Mouse (Mus musculus) left cerebral cortex, postnatal 36 days (tissue): ENCODE data around the gene Cln3. TPM values are rescaled to one million over a fixed set of nuclear protein-coding genes. Genes with fewer than 3 reads are reported as not detected.

Experiments used
- DNase-seq, 2 experiments: peaks; one replicate each; pipeline ENCODE4 v3.0.0; 2021 to 2022; ENCODE audit warnings: low spot score in 2 of 2, mixed read lengths in 1 of 2
- intact Hi-C: fragments of 180-260 bp; cut with DNase I; formaldehyde crosslinking; loops from one replicate; pipeline ENCODE4 v1.15.1; 2025
- total RNA-seq, 2 experiments: library from RNA; stranded (reverse); gene quantifications; 2 replicates each; pipeline ENCODE4 v1.2.3; 2021

Cln3 gene
- total RNA-seq, result 10 to 100 TPM; 27.4 to 35.8 TPM

DNA sequence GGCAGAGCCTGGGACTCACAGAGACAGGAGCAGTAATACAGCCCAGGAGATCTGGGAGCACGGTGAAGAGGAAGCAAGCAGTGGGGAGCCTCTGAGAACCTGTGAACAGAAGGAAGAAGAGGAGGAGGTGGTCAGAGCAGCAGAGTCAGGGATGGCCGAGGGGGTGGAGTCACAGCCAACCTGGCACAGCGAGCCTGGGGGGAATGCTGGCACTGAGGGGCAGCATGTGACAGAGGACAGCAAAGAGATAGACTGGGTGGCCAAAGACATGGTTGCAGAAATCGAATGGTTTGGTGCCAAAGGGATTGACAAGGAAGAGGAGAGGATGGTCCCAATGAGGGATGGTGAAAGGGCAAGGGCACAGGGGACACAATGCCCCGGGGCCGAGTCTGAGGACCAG lies at the start of gene Cln3:
Cln3 (minus strand) TSS at position 101 of the 400 bp plus-strand sequence.
- intact Hi-C loops, result loop anchor here (2.0 kb wide), 1 partner anchor 51 kb away; no protein-coding TSS in a partner anchor
- DNase-seq, result no peak

DNA sequence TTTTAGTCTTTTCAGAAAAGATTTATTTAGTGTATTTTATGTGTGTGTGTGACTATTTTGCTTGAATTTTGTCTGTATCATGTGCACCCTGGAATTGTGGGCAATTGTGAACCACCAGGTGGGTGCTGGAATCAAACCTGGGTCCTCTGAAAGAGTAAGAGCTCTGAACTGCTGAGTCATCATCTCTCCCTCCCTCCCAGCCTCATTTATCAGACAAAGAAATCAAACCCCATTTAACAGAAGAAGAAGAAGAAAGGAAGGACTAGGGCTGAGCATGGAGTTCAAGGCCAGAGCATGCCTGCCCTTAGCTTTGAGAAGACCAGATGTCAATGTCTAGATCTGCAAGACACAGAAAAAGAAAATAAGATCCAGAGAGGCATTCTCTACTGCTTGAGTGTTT lies 49.8 kb upstream of the Cln3 start:
- intact Hi-C loops, result no loop called here
- no peak for DNase-seq

DNA sequence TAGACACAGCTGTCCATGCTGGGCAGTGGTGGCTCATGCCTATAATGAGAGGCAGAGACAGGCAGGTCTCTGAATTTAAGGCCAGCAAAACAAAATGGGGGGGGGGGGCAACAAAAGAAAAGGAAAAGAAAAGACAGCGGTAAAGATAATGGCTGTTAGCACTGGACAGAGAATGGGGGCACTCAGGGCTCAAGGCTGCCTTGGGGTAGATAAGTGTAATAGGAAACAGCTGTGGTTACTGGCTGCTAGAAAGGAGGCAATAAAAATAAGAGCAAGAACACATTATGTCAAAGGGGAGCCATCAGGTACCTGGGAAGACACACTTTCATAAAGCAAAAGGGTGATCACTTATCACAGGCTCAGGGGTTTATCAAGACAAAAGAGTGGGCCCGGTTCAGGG lies 46.9 kb upstream of the Cln3 start:
- no peak for DNase-seq
- intact Hi-C loops, result no loop called here

DNA sequence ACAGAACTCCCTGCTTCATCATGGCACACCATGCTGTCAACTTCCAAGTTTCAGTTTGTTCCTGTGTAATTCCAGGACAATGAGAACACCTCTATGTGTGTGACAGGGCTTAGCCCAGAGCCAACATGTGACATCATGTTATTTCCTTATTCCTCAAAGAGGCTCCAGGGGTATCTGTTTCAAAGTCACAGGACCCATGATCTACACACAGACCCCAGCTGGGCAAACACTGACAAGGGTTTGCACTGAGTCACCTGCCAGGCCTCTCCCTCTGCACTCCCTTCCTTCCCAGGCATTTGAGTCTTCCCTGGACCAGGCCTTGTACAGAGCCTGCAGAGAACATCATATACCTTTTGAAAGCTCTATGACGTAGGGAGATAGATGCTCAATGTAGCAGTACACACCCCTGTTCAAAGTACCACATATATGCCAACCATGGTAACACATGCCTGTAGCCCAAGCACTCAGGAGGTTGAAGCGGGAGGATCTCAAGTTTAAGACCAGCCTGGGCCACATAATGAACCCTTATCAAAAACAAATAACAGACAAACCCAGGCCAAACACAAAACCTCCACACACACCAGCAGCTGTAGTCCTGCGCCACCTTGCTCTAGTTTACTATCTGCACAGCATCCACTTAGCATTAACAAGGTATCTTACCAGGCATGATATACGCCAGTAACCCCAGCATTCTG lies 45.4 kb upstream of the Cln3 start, which contains the start of gene Nupr1:
Nupr1 (minus strand) TSS at position 38 of the 695 bp plus-strand sequence.
- no peak for DNase-seq
- intact Hi-C loops, result no loop called here

DNA sequence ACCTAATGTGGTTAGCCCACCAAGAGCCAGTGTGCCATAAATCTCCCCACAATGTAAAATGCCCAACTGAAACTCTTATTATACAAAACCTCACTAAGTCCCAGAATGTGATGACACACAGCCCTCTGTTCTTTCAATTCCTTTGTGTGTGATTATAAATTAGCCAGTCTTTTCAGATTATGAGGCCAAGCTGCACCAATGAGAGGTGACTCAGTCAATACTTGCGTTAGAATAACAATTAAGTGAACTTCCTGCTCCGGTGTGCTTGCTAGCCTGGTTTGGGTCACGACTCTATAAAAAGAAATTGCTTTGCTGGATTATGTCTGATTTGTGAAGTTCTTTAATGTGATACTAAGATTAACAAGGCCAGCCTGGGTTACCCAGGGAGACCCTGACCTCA lies 44.3 kb upstream of the Cln3 start:
- no peak for DNase-seq
- intact Hi-C loops, result no loop called here

DNA sequence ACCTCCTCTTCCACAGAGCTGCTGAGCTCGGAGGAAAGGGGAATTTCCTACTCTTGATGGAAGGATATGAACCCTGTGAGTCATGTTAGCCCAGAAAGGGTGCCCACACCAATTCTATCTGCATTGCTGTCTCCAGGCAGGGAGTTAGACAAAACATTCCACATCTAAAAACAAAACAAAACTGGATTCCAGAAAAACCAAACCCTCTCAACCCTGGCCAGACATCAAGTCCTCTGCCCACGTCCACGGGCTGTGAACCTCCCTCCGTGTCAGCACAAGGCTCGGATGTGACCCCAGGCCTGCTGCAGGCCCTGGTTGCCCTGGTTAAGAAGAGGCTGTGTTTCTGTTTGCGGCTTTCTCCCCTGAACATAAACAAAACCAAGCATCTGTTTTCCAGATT lies 42.5 kb upstream of the Cln3 start:
- intact Hi-C loops, result no loop called here
- DNase-seq, result no peak

DNA sequence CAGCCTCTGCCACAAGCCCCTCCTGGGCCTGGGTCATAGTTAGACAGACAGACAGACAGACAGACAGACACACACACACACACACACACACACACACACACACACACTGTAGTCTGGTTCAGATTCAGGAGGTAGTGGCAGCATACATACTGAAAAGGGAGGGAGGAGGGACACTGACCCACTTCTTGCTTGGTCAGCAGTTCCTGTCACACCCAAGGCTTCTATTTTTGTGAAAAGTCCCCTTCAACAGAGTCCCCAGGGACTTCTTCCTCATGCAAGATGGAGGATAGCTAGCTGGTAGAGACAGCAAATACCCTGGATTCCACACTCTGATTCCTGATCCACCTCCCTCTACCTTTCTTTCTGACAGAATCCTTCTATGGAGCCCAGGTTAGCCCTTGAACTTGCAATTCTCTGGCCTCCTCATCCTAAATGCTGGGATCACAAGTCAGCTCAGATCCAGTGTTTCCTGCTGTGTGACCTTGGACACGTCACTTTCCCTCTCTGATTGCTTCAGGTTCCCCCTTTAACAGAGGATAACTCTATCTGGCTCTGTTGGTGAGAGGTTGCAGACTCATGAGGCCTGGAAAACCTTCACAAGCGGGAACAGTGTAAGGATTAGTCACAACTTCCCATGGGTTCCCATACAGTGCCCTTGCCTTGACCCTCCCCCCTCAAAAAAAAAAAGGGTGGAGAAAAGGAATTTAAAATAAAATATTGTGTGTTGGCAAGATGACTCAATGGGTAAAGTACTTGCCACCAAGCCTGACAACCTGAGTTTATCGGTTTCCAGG lies 40.4 kb upstream of the Cln3 start:
- no peak for DNase-seq
- intact Hi-C loops, result no loop called here

DNA sequence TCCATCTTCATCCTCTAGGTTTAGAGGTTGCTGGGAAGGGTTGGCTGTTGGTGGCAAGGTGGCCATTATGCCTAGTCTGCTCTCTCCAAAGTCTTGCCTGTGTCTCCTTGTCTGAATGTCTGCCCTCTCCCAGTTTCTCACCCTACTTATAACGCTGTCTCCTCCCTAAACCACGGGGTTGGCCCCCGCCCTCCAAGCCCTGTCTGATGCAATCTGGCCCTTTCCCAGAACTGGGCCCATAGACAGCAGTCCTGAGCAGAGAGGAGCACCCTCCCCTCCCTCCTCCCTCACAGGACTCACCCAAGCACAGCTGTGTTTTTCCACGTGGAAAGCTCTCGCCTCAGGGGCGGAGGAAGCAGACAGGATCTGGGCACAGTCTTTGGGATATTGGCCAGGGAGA lies 39.8 kb upstream of the Cln3 start:
- intact Hi-C loops, result no loop called here
- peak; percentile 7 to 36 for DNase-seq

DNA sequence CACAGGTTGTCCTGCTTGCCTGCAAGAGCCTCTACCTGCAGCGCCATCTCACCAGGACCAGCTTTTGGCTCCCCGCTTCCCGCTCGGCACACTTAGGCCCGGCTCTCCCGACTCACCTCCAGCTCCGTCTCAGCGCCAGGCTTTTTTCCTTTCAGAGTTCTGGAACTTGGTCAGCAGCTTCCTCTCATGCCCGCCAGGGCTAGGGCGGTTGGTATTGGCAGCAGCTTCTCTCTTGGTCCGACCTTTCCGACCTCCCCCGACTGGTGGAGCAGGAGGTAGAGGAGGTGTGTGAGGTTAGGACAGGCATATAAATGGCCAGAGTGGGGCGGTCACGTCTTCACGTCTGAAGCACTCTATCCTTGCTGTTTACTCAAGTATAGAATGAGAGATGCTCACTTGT lies 39.2 kb upstream of the Cln3 start:
- no peak for DNase-seq
- intact Hi-C loops, result no loop called here

DNA sequence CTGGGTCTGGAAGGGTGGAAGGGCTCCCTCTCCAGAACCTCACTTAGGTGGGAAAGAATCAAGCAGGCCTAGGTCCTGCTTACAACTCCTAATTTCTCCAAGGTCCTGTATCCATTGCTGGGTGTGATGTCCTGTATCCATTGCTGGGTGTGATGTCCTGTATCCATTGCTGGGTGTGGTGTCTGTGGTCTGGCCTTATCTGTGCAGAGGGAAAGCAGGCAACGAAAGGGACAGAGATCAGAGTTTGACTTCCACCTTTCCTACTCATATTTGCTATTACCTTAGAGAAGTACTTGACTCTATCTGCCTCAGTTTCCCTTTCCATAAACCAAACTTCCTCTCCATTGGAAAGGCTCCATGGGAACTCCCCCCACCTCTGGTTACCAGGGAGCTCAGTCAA lies 37.8 kb upstream of the Cln3 start:
- intact Hi-C loops, result no loop called here

DNA sequence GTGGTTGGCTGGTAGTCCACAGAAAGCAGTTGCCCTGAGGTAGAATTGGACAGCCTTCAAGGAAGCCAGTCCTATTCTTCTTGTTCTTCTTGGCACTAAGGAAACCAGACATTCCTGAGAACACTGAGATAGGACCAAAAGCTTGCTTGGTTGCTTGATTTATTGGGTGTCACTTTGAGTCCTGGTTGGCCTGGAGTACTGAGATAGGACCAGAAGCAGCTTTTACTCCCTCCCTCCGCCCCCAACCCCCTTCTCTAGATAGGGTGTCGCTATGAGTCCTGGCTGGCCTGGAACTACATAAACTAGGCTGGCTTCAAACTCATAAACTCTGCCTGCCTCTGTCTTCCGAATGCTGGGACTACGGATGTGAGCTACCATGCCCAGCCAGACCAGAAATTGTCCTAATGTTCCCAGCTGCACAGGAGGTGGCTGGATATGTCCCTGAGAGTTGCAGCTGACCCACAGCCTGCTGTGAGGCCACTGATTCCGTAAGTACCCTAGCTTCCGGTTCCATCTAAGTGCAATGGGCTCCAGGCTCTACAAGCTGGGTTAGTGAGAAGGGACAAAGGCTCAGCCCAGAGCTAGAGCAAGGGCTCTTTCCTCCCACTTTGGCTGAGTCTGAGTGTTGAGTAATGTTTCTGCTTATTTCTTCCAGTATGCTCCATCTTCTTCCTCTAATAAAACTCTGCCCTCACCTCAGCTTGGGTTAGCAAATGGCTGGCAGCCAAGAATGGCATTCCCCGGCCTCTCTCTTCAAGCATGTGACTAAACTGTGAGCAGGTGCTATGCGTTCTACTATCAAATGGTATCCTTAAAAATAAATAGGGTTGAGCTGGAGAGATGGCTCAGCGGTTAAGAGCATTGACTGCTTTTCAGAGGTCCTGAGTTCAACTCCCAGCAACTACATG lies 36.1 kb upstream of the Cln3 start:
- intact Hi-C loops, result no loop called here
- no peak for DNase-seq

More for the DNA sequence above, 37.8 kb upstream of the Cln3 start:
- DNase-seq, result no peak

DNA sequence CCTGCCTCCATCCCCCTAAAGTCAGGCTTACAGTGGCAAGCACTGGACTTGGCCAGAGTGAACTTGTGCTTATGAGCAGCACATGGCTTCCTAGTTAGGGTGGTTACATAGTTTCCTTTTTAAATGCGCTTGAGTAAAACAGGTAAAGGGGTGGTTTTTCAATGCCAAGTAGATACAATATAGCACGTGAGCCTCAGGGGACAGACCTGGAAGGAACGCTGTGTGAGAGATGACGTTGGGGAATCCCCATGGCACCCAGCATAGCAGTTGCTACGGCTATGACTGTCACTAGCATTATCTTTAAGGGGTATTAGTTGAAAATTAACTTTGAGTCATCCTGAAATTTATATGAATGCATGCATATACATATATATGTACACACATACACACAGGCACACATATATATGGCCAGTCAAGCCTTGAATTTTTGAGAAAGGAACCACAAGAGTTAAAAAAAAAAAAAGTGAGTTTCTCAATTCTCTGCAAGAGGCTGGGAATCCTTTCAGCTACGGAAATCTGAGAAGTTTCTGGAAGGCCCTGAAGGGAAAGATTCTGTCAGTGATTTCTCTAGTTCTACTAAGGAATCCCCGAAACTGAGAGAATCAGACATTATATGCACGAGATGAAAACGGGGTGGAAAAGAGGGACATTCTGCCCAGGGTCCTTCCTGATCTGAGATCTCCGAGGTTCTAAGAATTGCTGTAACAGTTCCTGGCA lies 34.1 kb upstream of the Cln3 start:
- intact Hi-C loops, result no loop called here
- no peak for DNase-seq

DNA sequence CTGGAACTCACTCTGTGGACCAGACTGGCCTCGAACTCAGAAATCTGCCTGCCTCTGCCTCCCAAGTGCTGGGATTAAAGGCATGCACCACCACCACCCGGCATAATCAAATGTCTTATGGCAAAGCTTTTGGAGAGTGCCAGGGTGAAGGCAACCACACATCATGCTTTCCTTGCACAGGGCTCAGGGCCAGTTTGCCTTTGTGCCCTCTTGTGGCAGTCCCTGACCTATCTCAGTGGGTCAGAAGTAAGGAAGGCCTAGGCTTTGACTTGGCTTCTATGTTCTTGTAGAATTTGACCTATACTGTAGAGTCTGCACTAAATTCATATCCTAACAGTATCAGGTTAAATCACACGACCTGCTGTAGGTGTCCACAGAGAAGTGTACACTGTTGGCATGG lies 31.1 kb upstream of the Cln3 start:
- intact Hi-C loops, result no loop called here

DNA sequence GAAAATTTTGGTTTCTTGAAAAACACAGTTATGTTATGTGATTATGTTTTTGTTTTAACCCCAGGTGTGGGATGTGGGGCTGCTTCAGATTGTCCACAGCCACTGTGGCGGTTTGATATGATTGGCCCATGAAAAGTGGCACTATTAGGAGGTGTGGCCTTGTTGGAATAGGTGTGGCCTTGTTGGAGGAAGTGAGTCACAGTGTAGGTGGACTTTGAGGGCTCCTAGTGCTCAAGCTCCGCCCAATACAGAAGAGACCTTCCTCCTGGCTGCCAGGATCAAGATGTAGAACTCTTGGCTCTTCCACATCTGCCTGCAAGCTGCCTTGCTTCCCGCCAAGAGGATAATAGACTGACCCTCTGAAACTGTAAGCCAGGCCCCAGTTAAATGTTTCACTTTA lies 27.1 kb upstream of the Cln3 start:
- DNase-seq, result no peak
- intact Hi-C loops, result no loop called here

More for the DNA sequence above, 31.1 kb upstream of the Cln3 start:
- no peak for DNase-seq

DNA sequence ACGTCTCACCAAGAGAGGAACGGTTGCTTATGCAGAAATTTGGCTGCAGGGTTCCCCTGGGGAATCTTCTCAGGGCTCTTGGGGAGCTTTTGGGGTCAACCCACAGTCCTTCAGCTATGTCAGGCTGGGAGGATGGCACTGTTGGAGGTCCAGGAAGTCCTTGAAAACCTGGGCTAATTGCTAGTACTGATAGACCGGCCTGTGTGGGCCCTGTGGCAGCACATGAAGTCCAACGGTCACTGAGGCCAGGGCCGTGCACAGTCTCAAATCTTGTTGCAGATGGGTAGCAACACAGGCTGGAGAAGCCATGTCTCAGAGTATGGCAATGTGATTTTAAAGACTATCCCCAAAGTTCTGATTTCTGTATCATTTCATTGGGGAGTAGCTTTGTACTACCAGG lies 22.2 kb upstream of the Cln3 start:
- no peak for DNase-seq
- intact Hi-C loops, result no loop called here

DNA sequence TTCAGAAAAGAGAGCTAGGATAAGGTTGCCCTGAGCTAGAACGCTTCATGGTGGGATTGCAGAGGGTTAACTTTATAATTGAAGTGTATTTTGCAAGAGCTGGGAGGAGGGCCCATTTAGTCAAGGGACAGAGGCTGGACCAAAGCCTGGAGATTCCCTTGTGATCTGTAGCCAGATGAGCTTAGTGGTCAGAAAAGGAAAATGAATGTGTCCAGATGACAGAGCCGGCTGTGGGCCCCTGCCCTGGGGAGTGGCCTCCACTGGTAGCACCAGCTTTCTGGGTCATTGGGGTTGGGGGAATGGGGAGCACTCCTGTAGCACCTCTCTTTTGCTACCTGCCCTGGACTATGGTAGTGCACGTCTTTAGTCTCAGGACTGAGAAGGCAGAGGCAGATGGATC lies 21.4 kb upstream of the Cln3 start:
- intact Hi-C loops, result no loop called here

DNA sequence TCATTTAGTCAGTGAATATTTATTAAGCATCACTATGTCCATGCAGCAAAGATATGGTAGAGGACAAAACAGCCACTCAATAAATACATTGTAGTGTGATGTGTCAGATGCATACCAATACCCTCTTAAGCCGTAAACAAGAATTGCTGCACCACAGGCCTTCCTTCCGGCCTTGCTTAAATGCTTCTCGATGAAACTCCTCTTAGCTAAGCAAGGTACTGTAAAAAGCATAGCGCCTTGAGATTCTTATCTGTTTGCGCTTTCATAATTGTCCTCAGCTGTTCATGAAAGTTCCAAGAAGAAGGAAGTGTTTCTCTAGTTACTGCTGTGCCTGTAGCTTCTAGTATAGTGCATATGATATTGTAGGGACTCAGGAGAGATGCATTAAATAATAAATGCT lies 21.0 kb upstream of the Cln3 start:
- intact Hi-C loops, result no loop called here
- DNase-seq, result no peak

More for the DNA sequence above, 21.4 kb upstream of the Cln3 start:
- DNase-seq, result no peak

DNA sequence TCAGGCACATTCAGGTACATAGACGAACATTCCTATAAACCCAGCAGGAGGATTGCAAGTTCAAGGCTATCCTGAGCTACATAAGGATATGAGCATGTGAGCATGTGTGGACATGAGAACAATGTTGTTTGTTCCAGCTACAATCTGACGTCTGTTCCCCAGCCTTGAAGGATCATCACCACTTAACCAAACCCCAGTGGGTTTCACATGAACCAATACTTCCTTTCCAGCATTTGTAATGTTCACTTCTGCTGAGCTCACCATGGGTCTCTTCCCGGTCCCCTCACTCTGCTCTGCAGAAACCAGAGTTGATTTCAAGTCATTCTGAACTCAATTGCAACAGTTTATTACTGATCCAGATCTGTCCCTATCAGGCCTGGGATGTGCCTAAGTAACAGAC lies 17.0 kb upstream of the Cln3 start:
- intact Hi-C loops, result no loop called here

DNA sequence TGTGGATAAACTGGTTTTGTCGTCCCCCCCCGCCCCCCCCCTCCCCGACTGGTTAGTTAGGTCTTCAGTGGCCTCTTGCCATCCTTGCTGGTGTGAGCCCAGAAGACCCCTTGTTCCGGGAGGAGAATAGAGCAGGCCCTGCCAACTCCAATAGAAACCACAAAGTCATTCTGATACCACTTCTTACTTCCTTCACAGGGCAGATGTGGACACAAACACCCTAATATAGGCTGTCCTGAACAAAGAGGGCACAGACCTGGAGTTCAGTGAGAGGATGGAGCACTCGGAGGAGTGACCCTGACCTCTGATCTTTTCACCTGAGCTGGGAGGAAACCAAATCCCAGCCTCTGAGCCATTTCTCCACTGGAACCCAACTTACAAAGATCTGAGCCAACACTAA lies 16.3 kb upstream of the Cln3 start:
- DNase-seq, result no peak
- intact Hi-C loops, result no loop called here

More for the DNA sequence above, 17.0 kb upstream of the Cln3 start:
- DNase-seq, result no peak

DNA sequence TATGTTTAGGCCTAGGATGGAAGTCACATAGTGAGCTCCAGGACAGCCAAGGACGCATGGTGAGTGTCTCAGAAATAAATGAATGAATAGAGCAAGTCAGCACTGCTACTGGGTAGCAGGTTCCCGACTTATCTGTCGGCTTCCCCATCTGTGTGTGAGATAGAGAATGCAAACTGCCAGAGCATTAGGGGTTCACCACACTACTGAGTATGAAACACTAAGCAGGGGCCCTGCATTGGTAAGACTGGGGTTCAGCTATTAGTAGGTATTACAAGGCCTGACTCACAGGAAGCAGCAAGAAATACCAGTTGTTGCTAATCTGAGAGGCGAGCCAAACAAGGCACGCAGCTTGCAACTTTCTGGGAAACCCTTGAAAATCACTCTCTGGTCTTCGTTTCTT lies 13.3 kb upstream of the Cln3 start:
- intact Hi-C loops, result no loop called here
- no peak for DNase-seq
